Comparison of ENCODE assay signal across 9 mouse cellular contexts in the genomic region with DNA sequence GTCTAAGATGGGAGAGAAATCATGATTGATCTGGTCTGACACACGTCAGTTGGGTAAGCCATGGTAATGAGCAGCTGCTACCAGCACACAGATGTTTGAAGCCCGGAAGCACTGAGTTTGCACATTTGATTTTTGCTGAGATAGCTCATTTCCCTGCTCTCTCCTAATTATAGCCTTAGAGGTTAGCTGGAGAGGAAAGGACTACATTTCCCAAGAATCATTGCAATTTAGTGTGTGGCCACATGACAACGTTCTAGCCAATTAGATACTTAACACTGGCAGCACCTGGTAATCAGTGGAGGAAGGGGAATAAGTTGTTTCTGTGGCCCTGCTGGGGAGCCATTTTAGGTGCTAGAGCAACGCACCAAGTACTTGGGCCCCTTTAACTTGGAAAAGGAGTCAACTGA. TPM values are rescaled to one million over a fixed set of nuclear protein-coding genes. Genes with fewer than 3 reads are reported as not detected.
A peak's percentile ranks its signal among the peaks of the same experiment; 100 is the strongest.
DNase-seq lines count a peak whose midpoint lies in the region; ATAC-seq and TF ChIP-seq lines count a peak whose summit lies in the region.
"Had no signal": no experiment of that assay in that cellular context is flagged by ENCODE, and none has a peak within 500 bp of the region (broad histone marks: within the 10 kb centered on the region; RNA-seq: fewer than 3 reads in every experiment).

No protein-coding gene starts in this region.

- H3K27ac ChIP-seq in layer of hippocampus, adult 2 months, result peak overlapping the region; percentile 84
- peak overlapping the region; percentile 36 for H3K27ac ChIP-seq in hindbrain, embryonic 15.5 days (replicated peaks)
- H3K27ac ChIP-seq in midbrain, embryonic 15.5 days, result peak overlapping the region; percentile 40
- H3K27ac ChIP-seq: limb, embryonic 12.5 days had no signal

- intact Hi-C loops in left cerebral cortex, postnatal 4 days (cut with DNase I), result no loop called here

- peaks cover 61% of the 10 kb centered on the region for H3K4me1 ChIP-seq in hindbrain, embryonic 15.5 days (replicated peaks)
- H3K4me1 ChIP-seq in midbrain, embryonic 15.5 days, result peaks cover 44% of the 10 kb centered on the region

- 35% methylated on average over 4 of the region's 4 CpGs for WGBS in hindbrain, embryonic 15.5 days
- 41% methylated on average over 4 of the region's 4 CpGs for WGBS in midbrain, embryonic 15.5 days

- ATAC-seq in hindbrain, embryonic 15.5 days (ENCODE audit: low FRiP score, low read depth), result peak; percentile 67
- peak; percentile 76 for ATAC-seq in midbrain, embryonic 15.5 days (replicated peaks)

- no peaks in the 10 kb centered on the region for H3K27me3 ChIP-seq in hindbrain, embryonic 15.5 days
- H3K27me3 ChIP-seq in midbrain, embryonic 15.5 days (replicated peaks), result no peaks in the 10 kb centered on the region

- no peaks in the 10 kb centered on the region for H3K36me3 ChIP-seq in hindbrain, embryonic 15.5 days
- H3K36me3 ChIP-seq in midbrain, embryonic 15.5 days (replicated peaks), result no peaks in the 10 kb centered on the region
- H3K36me3 ChIP-seq: limb, embryonic 12.5 days had no signal

- H3K9me3 ChIP-seq in hindbrain, embryonic 15.5 days, result no peaks in the 10 kb centered on the region
- no peaks in the 10 kb centered on the region for H3K9me3 ChIP-seq in midbrain, embryonic 15.5 days
- H3K9me3 ChIP-seq: limb, embryonic 12.5 days had no signal

- peak overlapping the region; percentile 17; the same call in 1 of the 2 replicates for H3K4me2 ChIP-seq in hindbrain, embryonic 15.5 days
- no peak overlapping the region for H3K4me2 ChIP-seq in midbrain, embryonic 15.5 days
- H3K4me2 ChIP-seq: limb, embryonic 12.5 days had no signal

- DNase-seq in layer of hippocampus, adult 2 months (ENCODE audit: low spot score in 2 of 2), result no peak
- DNase-seq in layer of hippocampus, adult 9-11 months, result no peak
- DNase-seq in brain, adult 2 months (ENCODE audit: low read depth, low spot score), result peak; percentile 86
- DNase-seq in layer of hippocampus, postnatal 36 days, result no peak
- DNase-seq in testis, postnatal 10 days (ENCODE audit: low spot score), result no peak
- DNase-seq in left cerebral cortex, postnatal 4 days, result no peak

- no peak overlapping the region for H3K4me3 ChIP-seq in layer of hippocampus, adult 2 months
- H3K4me3 ChIP-seq in hindbrain, embryonic 15.5 days, result no peak overlapping the region
- no peak overlapping the region for H3K4me3 ChIP-seq in midbrain, embryonic 15.5 days
- H3K4me3 ChIP-seq: limb, embryonic 12.5 days had no signal

- no peak for TF ChIP-seq CTCF in layer of hippocampus, adult 2 months (conservative IDR thresholded peaks at IDR 0.05)

- no peak overlapping the region for H3K9ac ChIP-seq in hindbrain, embryonic 15.5 days
- H3K9ac ChIP-seq in midbrain, embryonic 15.5 days, result no peak overlapping the region
- H3K9ac ChIP-seq: limb, embryonic 12.5 days had no signal

RNA-seq across cellular contexts. Expression of a gene that starts 26.3 kb away (rescaled TPM):
- 100 to 1,000 TPM; 226 to 243 TPM for total RNA-seq in layer of hippocampus, adult 2 months (2021)
- 39.1 and 48.3 TPM in 2 replicates for polyA plus RNA-seq in hindbrain, embryonic 15.5 days (2015; fragmentation: Nextera tagmentation; extraction: Ambion mirVana)
- polyA plus RNA-seq in midbrain, embryonic 15.5 days (2015; fragmentation: Nextera tagmentation; extraction: Ambion mirVana), result 34.7 and 35.1 TPM in 2 replicates
- 100 to 1,000 TPM; 238 TPM for total RNA-seq in layer of hippocampus, postnatal 36 days (2021)
- total RNA-seq in left cerebral cortex, postnatal 4 days (2021), result 10 to 100 TPM; 91.2 to 95.5 TPM
